Mouse (Mus musculus): ENCODE data around the gene Fam120b. TPM values are rescaled to one million over a fixed set of nuclear protein-coding genes. Genes with fewer than 3 reads are reported as not detected.

Gene Fam120b
- polyA plus RNA-seq, 2 experiments = 3.1 to 4.1 TPM

- no peak overlapping the region for H3K9ac ChIP-seq (replicated peaks)
- TF ChIP-seq CTCF (IDR thresholded peaks at IDR 0.05; ENCODE audit: low read depth) = no peak
- no peak for TF ChIP-seq EP300 (IDR thresholded peaks at IDR 0.05; ENCODE audit: low read depth)
- ATAC-seq (ENCODE audit: insufficient read depth) (no peak), DNase-seq (ENCODE audit: low read depth in 3 of 3, low spot score in 3 of 3) (no peak)
- WGBS (ENCODE audit: insufficient replicate concordance) = 71% methylated on average over 10 of the region's 10 CpGs
- H3K9me3 ChIP-seq (ENCODE audit: control insufficient read depth, low read length) = no peaks in the 10 kb centered on the region
- H3K27ac ChIP-seq = no peak overlapping the region
- no peaks in the 10 kb centered on the region for H3K4me1 ChIP-seq (replicated peaks; ENCODE audit: control insufficient read depth in 2 of 2, insufficient read depth in 2 of 2, low read length in 1 of 2)
- H3K4me2 ChIP-seq (ENCODE audit: low read depth) = no peak overlapping the region
- H3K36me3 ChIP-seq (replicated peaks; ENCODE audit: control insufficient read depth, insufficient read depth, low read depth) = no peaks in the 10 kb centered on the region; the same call in 1 of the 2 replicates
- H3K27me3 ChIP-seq (ENCODE audit: control insufficient read depth, insufficient read depth, low read length) = no peaks in the 10 kb centered on the region
- H3K4me3 ChIP-seq (ENCODE audit: insufficient read depth in 1 of 2, low read depth in 2 of 2, low read length in 2 of 2) = no peak overlapping the region
Measured at GRCm38 (mm10) chr17:15409261-15409660, 13.3 kb downstream of the Fam120b start.

- Histone ChIP-seq H3K4me3 (ENCODE audit: insufficient read depth in 1 of 2, low read depth in 2 of 2, low read length in 2 of 2) (no peak overlapping the region), H3K4me1 (replicated peaks; ENCODE audit: control insufficient read depth in 2 of 2, insufficient read depth in 2 of 2, low read length in 1 of 2) (no peaks in the 10 kb centered on the region), H3K9me3 (ENCODE audit: control insufficient read depth, low read length) (no peaks in the 10 kb centered on the region), H3K36me3 (replicated peaks; ENCODE audit: control insufficient read depth, insufficient read depth, low read depth) (no peaks in the 10 kb centered on the region; the same call in 1 of the 2 replicates), H3K9ac (replicated peaks) (no peak overlapping the region), H3K27me3 (ENCODE audit: control insufficient read depth, insufficient read depth, low read length) (no peaks in the 10 kb centered on the region), H3K4me2 (ENCODE audit: low read depth) (no peak overlapping the region), H3K27ac (no peak overlapping the region)
- 70% methylated on average over 1 of the region's 1 CpGs for WGBS (ENCODE audit: insufficient replicate concordance)
- TF ChIP-seq EP300 (IDR thresholded peaks at IDR 0.05; ENCODE audit: low read depth) = no peak
- TF ChIP-seq CTCF (IDR thresholded peaks at IDR 0.05; ENCODE audit: low read depth) = no peak
- DNase-seq (ENCODE audit: low read depth in 3 of 3, low spot score in 3 of 3) = no peak
- ATAC-seq (ENCODE audit: insufficient read depth) = no peak
Measured at GRCm38 (mm10) chr17:15410861-15411260, 14.9 kb downstream of the Fam120b start.

- Histone ChIP-seq H3K4me1 (replicated peaks; ENCODE audit: control insufficient read depth in 2 of 2, insufficient read depth in 2 of 2, low read length in 1 of 2) (no peaks in the 10 kb centered on the region), H3K4me3 (ENCODE audit: insufficient read depth in 1 of 2, low read depth in 2 of 2, low read length in 2 of 2) (no peak overlapping the region), H3K9me3 (ENCODE audit: control insufficient read depth, low read length) (no peaks in the 10 kb centered on the region), H3K36me3 (replicated peaks; ENCODE audit: control insufficient read depth, insufficient read depth, low read depth) (no peaks in the 10 kb centered on the region), H3K4me2 (ENCODE audit: low read depth) (no peak overlapping the region), H3K9ac (replicated peaks) (no peak overlapping the region), H3K27ac (no peak overlapping the region), H3K27me3 (ENCODE audit: control insufficient read depth, insufficient read depth, low read length) (no peaks in the 10 kb centered on the region)
- WGBS (ENCODE audit: insufficient replicate concordance) = 75% methylated on average over 12 of the region's 12 CpGs
- DNase-seq (ENCODE audit: low read depth in 3 of 3, low spot score in 3 of 3) = no peak
- no peak for TF ChIP-seq EP300 (IDR thresholded peaks at IDR 0.05; ENCODE audit: low read depth)
- no peak for TF ChIP-seq CTCF (IDR thresholded peaks at IDR 0.05; ENCODE audit: low read depth)
- ATAC-seq (ENCODE audit: insufficient read depth) = no peak
Measured at GRCm38 (mm10) chr17:15416596-15417215, 20.7 kb downstream of the Fam120b start.

- no peaks in the 10 kb centered on the region; the same call in 1 of the 2 replicates for H3K36me3 ChIP-seq (replicated peaks; ENCODE audit: control insufficient read depth, insufficient read depth, low read depth)
- no peaks in the 10 kb centered on the region for H3K27me3 ChIP-seq (ENCODE audit: control insufficient read depth, insufficient read depth, low read length)
- no peaks in the 10 kb centered on the region for H3K4me1 ChIP-seq (replicated peaks; ENCODE audit: control insufficient read depth in 2 of 2, insufficient read depth in 2 of 2, low read length in 1 of 2)
- H3K4me2 ChIP-seq (ENCODE audit: low read depth) = no peak overlapping the region
- no peak for DNase-seq (ENCODE audit: low read depth in 3 of 3, low spot score in 3 of 3)
- WGBS (ENCODE audit: insufficient replicate concordance) = 47% methylated on average over 8 of the region's 8 CpGs
- no peak overlapping the region for H3K9ac ChIP-seq (replicated peaks)
- H3K27ac ChIP-seq = no peak overlapping the region
- H3K9me3 ChIP-seq (ENCODE audit: control insufficient read depth, low read length) = no peaks in the 10 kb centered on the region
- TF ChIP-seq CTCF (IDR thresholded peaks at IDR 0.05; ENCODE audit: low read depth) (peak; percentile 30; the same call in 1 of the 2 replicates), EP300 (IDR thresholded peaks at IDR 0.05; ENCODE audit: low read depth) (no peak)
- ATAC-seq (ENCODE audit: insufficient read depth) = no peak
- H3K4me3 ChIP-seq (ENCODE audit: insufficient read depth in 1 of 2, low read depth in 2 of 2, low read length in 2 of 2) = no peak overlapping the region
Measured at GRCm38 (mm10) chr17:15419534-15419933, 23.5 kb downstream of the Fam120b start.

GRCm38 (mm10) chr17:15420021-15420603, 24.1 kb downstream of the Fam120b start:
- no peak for TF ChIP-seq CTCF (IDR thresholded peaks at IDR 0.05; ENCODE audit: low read depth)
- no peak for TF ChIP-seq EP300 (IDR thresholded peaks at IDR 0.05; ENCODE audit: low read depth)
- H3K27me3 ChIP-seq (ENCODE audit: control insufficient read depth, insufficient read depth, low read length) = no peaks in the 10 kb centered on the region
- ATAC-seq (ENCODE audit: insufficient read depth) (no peak), DNase-seq (ENCODE audit: low read depth in 3 of 3, low spot score in 3 of 3) (no peak)
- H3K9me3 ChIP-seq (ENCODE audit: control insufficient read depth, low read length) = no peaks in the 10 kb centered on the region
- WGBS (ENCODE audit: insufficient replicate concordance) = 73% methylated on average over 8 of the region's 8 CpGs
- H3K36me3 ChIP-seq (replicated peaks; ENCODE audit: control insufficient read depth, insufficient read depth, low read depth) = no peaks in the 10 kb centered on the region; the same call in 1 of the 2 replicates
- no peak overlapping the region for H3K27ac ChIP-seq
- no peak overlapping the region for H3K9ac ChIP-seq (replicated peaks)
- H3K4me3 ChIP-seq (ENCODE audit: insufficient read depth in 1 of 2, low read depth in 2 of 2, low read length in 2 of 2) = no peak overlapping the region
- no peak overlapping the region for H3K4me2 ChIP-seq (ENCODE audit: low read depth)
- no peaks in the 10 kb centered on the region for H3K4me1 ChIP-seq (replicated peaks; ENCODE audit: control insufficient read depth in 2 of 2, insufficient read depth in 2 of 2, low read length in 1 of 2)
